Mouse (Mus musculus) stomach, embryonic 14.5 days (tissue): ENCODE results near the gene Arhgap8. TPM values are rescaled to one million over a fixed set of nuclear protein-coding genes. Genes with fewer than 3 reads are reported as not detected.

ENCODE experiments used
- ATAC-seq: fragments of 200-750 bp; cut with Nextera tagmentation; 2 replicates; pipeline ENCODE4 v1.8.0; 2017; ENCODE audit warnings: low read depth, moderate TSS enrichment; ENCODE audit not compliant: insufficient number of reproducible peaks, insufficient read depth, low FRiP score
- H3K27ac ChIP-seq: fragments of 300-500 bp; sonication (generic); 2 replicates; pipeline ENCODE4 v1.5.1; 2014; ENCODE audit warnings: mild to moderate bottlenecking, low read length, moderate library complexity, mixed read lengths
- H3K27me3 ChIP-seq: fragments of 300-500 bp; sonication (generic); 2 replicates; pipeline ENCODE4 v1.6.1; 2014; ENCODE audit warnings: low read length, control low read depth, mixed read lengths; ENCODE audit not compliant: control insufficient read depth, insufficient read depth
- H3K36me3 ChIP-seq: fragments of 300-500 bp; sonication (generic); 2 replicates; pipeline ENCODE4 v1.6.1; 2014; ENCODE audit warnings: mild to moderate bottlenecking, control low read depth, low read length, moderate library complexity, mixed read lengths; ENCODE audit not compliant: control insufficient read depth, insufficient read depth
- H3K4me1 ChIP-seq: fragments of 300-500 bp; sonication (generic); 2 replicates; pipeline ENCODE4 v1.6.1; 2014; ENCODE audit warnings: low read length, control low read depth, mixed read lengths; ENCODE audit not compliant: control insufficient read depth, insufficient read depth
- H3K4me2 ChIP-seq: fragments of 300-500 bp; sonication (generic); replicated peaks from 2 replicates; pipeline ENCODE4 v1.6.1; 2014; ENCODE audit warnings: low read depth, low read length, control low read depth
- H3K4me3 ChIP-seq: fragments of 300-500 bp; sonication (generic); 2 replicates; pipeline ENCODE4 v1.5.1; 2014; ENCODE audit warnings: low read depth, low read length, control low read depth
- H3K9ac ChIP-seq: fragments of 300-500 bp; sonication (generic); replicated peaks from 2 replicates; pipeline ENCODE4 v1.6.1; 2014; ENCODE audit warnings: low read depth, mild to moderate bottlenecking, control low read depth, low read length, moderate library complexity, mixed read lengths
- H3K9me3 ChIP-seq: fragments of 300-500 bp; sonication (generic); 2 replicates; pipeline ENCODE4 v1.6.1; 2016; ENCODE audit warnings: low read depth, low read length, control low read depth; ENCODE audit not compliant: control insufficient read depth
- WGBS: fragments of 180-500 bp; shearing (Covaris S2); extraction: QIAGEN DNeasy Blood & Tissue Kit; methylation state at CpG from one replicate; pipeline ENCODE4 v1.1.7; 2014; 5-methylcytosine and 5-hydroxymethylcytosine counted together
- polyA plus RNA-seq: library from polyadenylated mRNA; unstranded; fragments of >200 nt; fragmentation: Nextera tagmentation; extraction: Ambion mirVana; gene quantifications from 2 replicates; pipeline ENCODE4 v1.2.1, GENCODE M21; 2014

The Arhgap8 gene
- polyA plus RNA-seq, 1 experiment from 2014 or later, result 14.2 TPM

GRCm38 (mm10) chr15:84775421-84776174 lies 55.7 kb downstream of the Arhgap8 start:
- Histone ChIP-seq H3K4me1 (no peaks in the 10 kb centered on the region), H3K27me3 (no peaks in the 10 kb centered on the region), H3K4me3 (no peak overlapping the region), H3K4me2 (no peak overlapping the region), H3K9me3 (no peaks in the 10 kb centered on the region), H3K9ac (no peak overlapping the region), H3K27ac (no peak overlapping the region), H3K36me3 (no peaks in the 10 kb centered on the region)
- WGBS, result 63% methylated on average over 20 of the region's 20 CpGs
- no peak for ATAC-seq

GRCm38 (mm10) chr15:84778587-84778986 lies 58.7 kb downstream of the Arhgap8 start:
- Histone ChIP-seq H3K4me3 (no peak overlapping the region), H3K9me3 (no peaks in the 10 kb centered on the region), H3K9ac (no peak overlapping the region), H3K27ac (no peak overlapping the region), H3K4me1 (no peaks in the 10 kb centered on the region), H3K4me2 (no peak overlapping the region), H3K27me3 (no peaks in the 10 kb centered on the region), H3K36me3 (no peaks in the 10 kb centered on the region)
- no peak for ATAC-seq
- WGBS, result 49% methylated on average over 4 of the region's 5 CpGs

- 94% methylated on average over 16 of the region's 16 CpGs for WGBS
- ATAC-seq, result no peak
- Histone ChIP-seq H3K27me3 (no peaks in the 10 kb centered on the region), H3K27ac (no peak overlapping the region), H3K9me3 (no peaks in the 10 kb centered on the region), H3K4me3 (no peak overlapping the region), H3K36me3 (no peaks in the 10 kb centered on the region), H3K4me1 (no peaks in the 10 kb centered on the region), H3K9ac (no peak overlapping the region), H3K4me2 (no peak overlapping the region)
Measured at GRCm38 (mm10) chr15:84784812-84785211, 65.0 kb downstream of the Arhgap8 start.

- Histone ChIP-seq H3K9me3 (no peaks in the 10 kb centered on the region), H3K27me3 (no peaks in the 10 kb centered on the region), H3K36me3 (no peaks in the 10 kb centered on the region), H3K27ac (no peak overlapping the region), H3K4me3 (no peak overlapping the region), H3K4me2 (no peak overlapping the region), H3K4me1 (no peaks in the 10 kb centered on the region), H3K9ac (no peak overlapping the region)
- no peak for ATAC-seq
- 85% methylated on average over 10 of the region's 10 CpGs for WGBS
Measured at GRCm38 (mm10) chr15:84787161-84787560, 67.3 kb downstream of the Arhgap8 start.

- Histone ChIP-seq H3K4me2 (no peak overlapping the region), H3K27ac (no peak overlapping the region), H3K36me3 (no peaks in the 10 kb centered on the region), H3K27me3 (no peaks in the 10 kb centered on the region), H3K9me3 (no peaks in the 10 kb centered on the region), H3K4me1 (no peaks in the 10 kb centered on the region), H3K4me3 (no peak overlapping the region), H3K9ac (no peak overlapping the region)
- WGBS, result 82% methylated on average over 5 of the region's 5 CpGs
- ATAC-seq, result no peak
Measured at GRCm38 (mm10) chr15:84793649-84794048, 73.8 kb downstream of the Arhgap8 start.

GRCm38 (mm10) chr15:84800132-84800531 lies 80.3 kb downstream of the Arhgap8 start:
- 87% methylated on average over 5 of the region's 5 CpGs for WGBS
- Histone ChIP-seq H3K4me1 (no peaks in the 10 kb centered on the region), H3K9ac (no peak overlapping the region), H3K27me3 (no peaks in the 10 kb centered on the region), H3K4me2 (no peak overlapping the region), H3K4me3 (no peak overlapping the region), H3K9me3 (no peaks in the 10 kb centered on the region), H3K27ac (no peak overlapping the region), H3K36me3 (no peaks in the 10 kb centered on the region)
- ATAC-seq, result no peak

GRCm38 (mm10) chr15:84803685-84804084 lies 83.8 kb downstream of the Arhgap8 start:
- no peaks in the 10 kb centered on the region for H3K27me3 ChIP-seq
- 51% methylated on average over 3 of the region's 3 CpGs for WGBS

GRCm38 (mm10) chr15:84809275-84809952 lies 89.6 kb downstream of the Arhgap8 start:
- Histone ChIP-seq H3K4me3 (no peak overlapping the region), H3K4me1 (no peaks in the 10 kb centered on the region), H3K36me3 (no peaks in the 10 kb centered on the region), H3K9me3 (no peaks in the 10 kb centered on the region), H3K9ac (no peak overlapping the region), H3K27ac (no peak overlapping the region), H3K27me3 (no peaks in the 10 kb centered on the region), H3K4me2 (no peak overlapping the region)
- 49% methylated on average over 21 of the region's 21 CpGs for WGBS
- no peak for ATAC-seq

More at GRCm38 (mm10) chr15:84803685-84804084, 83.8 kb downstream of the Arhgap8 start:
- H3K4me3 ChIP-seq, result no peak overlapping the region
- H3K4me2 ChIP-seq, result no peak overlapping the region
- H3K9me3 ChIP-seq, result no peaks in the 10 kb centered on the region
- no peak for ATAC-seq
- no peak overlapping the region for H3K9ac ChIP-seq
- H3K27ac ChIP-seq, result no peak overlapping the region
- no peaks in the 10 kb centered on the region for H3K4me1 ChIP-seq
- H3K36me3 ChIP-seq, result no peaks in the 10 kb centered on the region
